Mouse (Mus musculus): ENCODE data around the gene Fyn.

Fyn gene

DNA sequence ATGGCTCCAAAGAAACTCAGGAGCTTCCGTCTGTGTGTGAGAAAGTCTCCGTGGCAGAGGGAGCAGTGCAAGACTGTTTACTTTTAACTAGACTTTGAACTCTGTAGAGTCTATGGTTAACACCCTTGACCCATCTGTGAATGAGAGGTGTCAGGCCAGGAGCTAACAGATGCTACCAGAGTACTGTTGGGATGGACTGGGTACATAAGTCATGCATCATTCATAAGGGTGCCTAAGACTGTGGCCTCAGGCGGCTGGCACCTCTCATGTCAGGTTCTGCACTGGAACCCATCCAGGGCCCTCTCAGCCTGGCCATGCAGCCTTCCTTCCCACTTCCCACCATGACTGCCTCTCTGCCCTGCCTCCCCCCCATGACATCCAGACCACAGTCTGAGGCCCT lies 166.7 kb downstream of the Fyn start:
- no peak for DNase-seq (ENCODE audit: low spot score in 2 of 2)

- peak; percentile 65 to 72 for DNase-seq (ENCODE audit: low spot score in 2 of 2)
Observed at GRCm38 (mm10) chr10:39536258-39536657, 167.6 kb downstream of the Fyn start.

DNA sequence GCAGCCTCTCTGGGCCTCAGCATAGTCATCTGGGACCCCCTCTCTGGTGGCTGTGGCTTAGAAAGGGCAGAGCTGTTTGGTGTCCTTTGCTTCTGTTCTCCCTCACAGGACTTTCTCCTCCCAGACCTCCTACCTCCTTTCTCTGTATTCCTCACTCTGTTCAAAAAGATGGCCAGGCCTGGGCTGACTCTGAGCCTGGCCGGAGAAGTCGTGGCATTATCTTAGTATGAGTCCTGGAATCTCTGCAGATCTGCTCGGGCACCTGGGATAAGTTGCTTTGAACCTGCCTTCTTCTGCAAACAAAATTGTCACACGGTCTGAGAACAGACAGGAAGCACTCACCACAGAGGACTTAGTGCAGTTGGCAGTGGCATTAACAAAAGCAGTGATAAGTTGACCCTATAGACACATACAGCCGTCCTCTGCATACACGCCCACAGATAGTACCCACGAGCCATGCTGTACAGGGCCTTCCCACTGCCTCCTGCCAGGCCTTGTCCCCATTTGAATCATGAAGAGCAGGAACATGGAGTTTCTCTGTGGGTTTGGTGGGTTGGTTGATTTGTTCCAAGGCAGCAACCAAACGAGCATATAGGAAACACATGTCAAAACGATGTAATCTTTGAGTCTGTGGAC lies 171.5 kb downstream of the Fyn start:
- no peak for DNase-seq (ENCODE audit: low spot score in 2 of 2)

GRCm38 (mm10) chr10:39540995-39541394 lies 172.3 kb downstream of the Fyn start:
- DNase-seq (ENCODE audit: low spot score in 2 of 2): no peak

GRCm38 (mm10) chr10:39541451-39541874 lies 172.8 kb downstream of the Fyn start:
- DNase-seq (ENCODE audit: low spot score in 2 of 2): no peak

- no peak for DNase-seq (ENCODE audit: low spot score in 2 of 2)
Observed at GRCm38 (mm10) chr10:39541951-39542521, 173.4 kb downstream of the Fyn start.

GRCm38 (mm10) chr10:39542535-39543257 lies 174.0 kb downstream of the Fyn start:
- DNase-seq (ENCODE audit: low spot score in 2 of 2): peak; percentile 54 to 62

GRCm38 (mm10) chr10:39543258-39543770 lies 174.7 kb downstream of the Fyn start:
- no peak for DNase-seq (ENCODE audit: low spot score in 2 of 2)

GRCm38 (mm10) chr10:39547369-39548074 lies 178.9 kb downstream of the Fyn start:
- DNase-seq (ENCODE audit: low spot score in 2 of 2): no peak

- DNase-seq (ENCODE audit: low spot score in 2 of 2): no peak
Observed at GRCm38 (mm10) chr10:39550791-39551190, 182.1 kb downstream of the Fyn start.

DNA sequence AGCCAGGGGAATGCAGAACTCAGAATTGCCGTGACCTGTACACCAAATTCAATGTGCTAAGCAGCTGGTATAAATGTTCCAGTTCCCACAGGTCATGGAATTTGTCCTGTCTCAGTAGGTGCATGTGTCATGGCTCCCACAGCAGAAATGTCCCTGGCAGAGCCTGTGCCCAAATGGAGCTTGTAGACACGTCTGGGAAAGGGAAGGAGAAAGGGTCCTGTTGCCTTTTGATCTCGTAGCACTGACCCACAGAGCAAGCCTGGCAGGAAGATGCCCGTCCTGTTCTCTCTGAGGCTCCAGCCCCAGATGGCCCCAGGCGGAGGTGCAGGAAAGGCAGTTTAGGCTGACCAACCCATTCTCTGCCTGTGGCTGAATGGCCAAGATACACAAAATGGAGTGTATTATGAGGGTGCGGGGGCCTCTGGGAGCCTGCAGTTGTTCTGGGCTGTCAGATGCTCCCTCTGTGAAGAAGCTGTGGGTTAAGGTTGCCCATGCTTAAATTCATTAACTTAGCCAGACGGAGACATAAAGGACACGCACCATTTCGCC lies 183.1 kb downstream of the Fyn start:
- no peak for DNase-seq (ENCODE audit: low spot score in 2 of 2)

GRCm38 (mm10) chr10:39552351-39552814 lies 183.7 kb downstream of the Fyn start:
- DNase-seq (ENCODE audit: low spot score in 2 of 2): no peak

DNA sequence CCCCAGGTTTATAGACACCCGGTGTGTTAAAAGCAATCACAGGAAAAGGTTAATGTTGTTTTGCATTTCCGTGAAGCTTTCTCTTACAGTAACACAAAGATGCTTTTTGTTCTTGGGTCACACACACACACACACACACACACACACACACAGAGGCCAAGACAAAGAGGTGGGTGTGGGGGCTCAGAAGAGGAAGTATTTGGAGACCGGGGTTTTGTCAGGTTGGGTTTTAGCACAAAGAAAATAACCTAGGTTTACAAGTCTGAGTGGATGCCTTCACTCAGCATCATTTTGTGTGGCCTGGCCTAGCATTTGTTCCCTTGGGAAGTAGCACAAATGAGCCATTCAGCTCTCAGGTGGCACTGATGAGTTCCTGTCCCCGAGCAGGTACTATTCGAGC lies 184.2 kb downstream of the Fyn start:
- DNase-seq (ENCODE audit: low spot score in 2 of 2): no peak

- no peak for DNase-seq (ENCODE audit: low spot score in 2 of 2)
Observed at GRCm38 (mm10) chr10:39555289-39555715, 186.6 kb downstream of the Fyn start.

GRCm38 (mm10) chr10:39555740-39556139 lies 187.1 kb downstream of the Fyn start:
- no peak for DNase-seq (ENCODE audit: low spot score in 2 of 2)

DNA sequence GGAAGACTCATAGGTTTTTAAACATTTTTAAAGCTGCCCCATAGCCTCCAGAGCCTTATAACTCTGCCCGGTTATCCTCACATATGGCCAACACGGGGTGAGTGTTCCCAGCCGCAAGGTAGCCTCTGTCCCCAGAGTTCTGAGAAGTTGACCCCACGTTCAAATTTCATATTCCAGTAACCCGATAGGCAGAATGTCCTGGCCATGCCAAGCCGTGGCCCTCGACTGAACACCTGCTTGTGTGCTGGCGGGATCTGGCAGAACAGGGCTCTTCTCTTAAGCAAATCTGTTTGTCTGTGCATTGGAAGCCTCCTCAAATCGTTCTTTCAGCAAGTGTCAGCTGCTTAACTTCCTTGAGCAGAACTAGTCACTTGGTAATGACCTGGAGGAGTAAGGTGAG lies 188.7 kb downstream of the Fyn start:
- DNase-seq (ENCODE audit: low spot score in 2 of 2): no peak

GRCm38 (mm10) chr10:39557851-39558250 lies 189.2 kb downstream of the Fyn start:
- peak; percentile 46 to 71 for DNase-seq (ENCODE audit: low spot score in 2 of 2)

- no peak for DNase-seq (ENCODE audit: low spot score in 2 of 2)
Observed at GRCm38 (mm10) chr10:39558492-39559005, 189.9 kb downstream of the Fyn start.

DNA sequence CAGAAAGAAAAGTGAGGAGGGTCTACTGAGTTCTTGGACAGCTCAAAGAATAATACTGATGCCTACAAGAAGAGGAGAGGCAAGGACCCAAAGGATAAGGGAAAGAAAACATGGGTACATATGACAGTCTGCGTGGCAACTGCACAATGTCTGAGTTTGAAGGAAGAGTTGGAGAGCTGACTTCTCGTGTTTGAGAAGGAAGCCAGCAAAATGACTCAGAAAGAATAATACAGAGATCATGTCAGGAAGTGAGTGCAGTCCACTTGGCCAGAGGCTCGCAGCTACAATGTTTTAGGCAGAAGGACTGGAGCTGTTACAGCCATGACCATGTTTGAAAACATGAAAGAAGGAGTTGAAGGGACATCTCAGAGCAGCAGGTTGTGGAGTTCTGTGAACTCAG lies 190.7 kb downstream of the Fyn start:
- peak; percentile 41 to 56 for DNase-seq (ENCODE audit: low spot score in 2 of 2)

- no peak for DNase-seq (ENCODE audit: low spot score in 2 of 2)
Observed at GRCm38 (mm10) chr10:39562383-39562782, 193.7 kb downstream of the Fyn start.

DNA sequence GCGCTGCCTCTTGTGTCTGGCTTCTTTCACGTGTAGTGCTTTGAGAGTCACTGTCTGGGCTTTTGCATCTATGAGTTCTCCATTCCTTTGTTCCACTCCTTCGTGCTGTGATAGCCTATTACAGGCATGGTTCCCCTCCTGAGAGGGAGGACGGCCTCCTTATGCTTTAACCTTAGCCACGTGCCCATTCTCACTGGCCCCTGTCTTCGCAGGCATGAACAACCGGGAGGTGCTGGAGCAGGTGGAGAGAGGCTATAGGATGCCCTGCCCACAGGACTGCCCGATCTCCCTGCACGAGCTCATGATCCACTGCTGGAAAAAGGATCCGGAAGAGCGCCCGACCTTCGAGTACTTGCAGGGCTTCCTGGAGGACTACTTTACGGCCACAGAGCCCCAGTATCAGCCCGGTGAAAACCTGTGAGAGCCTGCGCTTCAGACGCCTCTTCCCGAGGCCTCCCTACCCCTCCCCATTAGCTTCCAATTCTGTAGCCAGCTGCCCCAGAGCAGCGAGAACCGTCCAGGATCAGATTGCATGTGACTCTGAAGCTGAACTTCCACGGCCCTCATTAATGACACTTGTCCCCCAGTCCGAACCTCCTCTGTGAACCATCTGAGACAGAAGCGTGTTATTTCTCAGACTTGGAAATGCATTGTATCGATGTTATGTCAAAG lies 195.0 kb downstream of the Fyn start:
- DNase-seq (ENCODE audit: low spot score in 2 of 2): no peak

Data from heart, adult 9 months (tissue).